Comparison of ENCODE assay signal across 18 mouse cellular contexts in the genomic region with DNA sequence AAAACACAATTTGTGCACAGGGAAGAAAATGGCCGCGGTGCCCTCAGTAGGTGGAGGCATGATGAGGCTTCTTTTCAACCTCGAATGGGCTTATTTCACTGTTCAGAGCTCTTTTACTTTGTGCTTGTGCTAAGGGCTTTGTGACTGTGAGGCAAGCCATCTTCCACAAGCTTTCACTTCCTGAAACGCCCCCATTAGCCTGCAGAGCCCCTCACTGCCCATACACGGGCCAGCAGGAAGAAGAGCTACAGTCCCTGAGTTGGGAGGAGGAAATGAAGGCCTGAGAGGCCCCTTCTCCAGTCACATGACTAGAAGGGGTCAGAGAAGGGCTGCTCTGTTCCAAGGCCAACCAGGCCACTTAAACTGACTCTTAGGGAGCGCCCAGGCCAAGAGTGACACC. TPM values are rescaled to one million over a fixed set of nuclear protein-coding genes. Genes with fewer than 3 reads are reported as not detected.
A peak's percentile ranks its signal among the peaks of the same experiment; 100 is the strongest.
DNase-seq lines count a peak whose midpoint lies in the region; ATAC-seq and TF ChIP-seq lines count a peak whose summit lies in the region.
"Had no signal": no experiment of that assay in that cellular context is flagged by ENCODE, and none has a peak within 500 bp of the region (broad histone marks: within the 10 kb centered on the region; RNA-seq: fewer than 3 reads in every experiment).

No protein-coding gene starts in this region.

- no peak for TF ChIP-seq RAD21 in CH12.LX (IDR thresholded peaks at IDR 0.05; ENCODE audit: low read depth, low read length)

- DNase-seq in hindbrain, embryonic 10.5 days (ENCODE audit: low spot score), result no peak
- no peak for DNase-seq in hindbrain, postnatal 0 days (ENCODE audit: low spot score)
- DNase-seq in 416B (ENCODE audit: low read depth) (peak; percentile 47), CH12.LX (ENCODE audit: extremely low read depth) (no peak)
- DNase-seq in liver, postnatal 0 days, result no peak
- DNase-seq in gastrocnemius, postnatal 4 days (ENCODE audit: low spot score in 2 of 2), result no peak
- no peak for DNase-seq in layer of hippocampus, postnatal 10 days (ENCODE audit: low spot score in 2 of 2)
- DNase-seq: adrenal gland, postnatal 14 days; cerebellum, postnatal 25 days; gastrocnemius, postnatal 14 days; kidney, postnatal 14 days; right cerebral cortex, postnatal 25 days had no signal

- no peak for TF ChIP-seq EP300 in CH12.LX (IDR thresholded peaks at IDR 0.05; ENCODE audit: low read length)
- TF ChIP-seq EP300 in liver, postnatal 0 days (IDR thresholded peaks at IDR 0.05; ENCODE audit: low read depth), result no peak

- WGBS in hindbrain, embryonic 10.5 days, result 76% methylated on average over 6 of the region's 6 CpGs
- 75% methylated on average over 6 of the region's 6 CpGs for WGBS in hindbrain, postnatal 0 days
- WGBS in liver, postnatal 0 days (ENCODE audit: insufficient replicate concordance), result 52% methylated on average over 6 of the region's 6 CpGs

- H3K36me3 ChIP-seq in hindbrain, embryonic 10.5 days, result no peaks in the 10 kb centered on the region
- H3K36me3 ChIP-seq in hindbrain, postnatal 0 days (ENCODE audit: insufficient read depth, low read length), result no peaks in the 10 kb centered on the region
- no peaks in the 10 kb centered on the region for H3K36me3 ChIP-seq in CH12.LX (replicated peaks in 1 of 2; ENCODE audit: control insufficient read depth in 1 of 2, insufficient read depth in 1 of 2, low read length in 1 of 2)
- H3K36me3 ChIP-seq in liver, postnatal 0 days (replicated peaks; ENCODE audit: insufficient read depth, low read length), result no peaks in the 10 kb centered on the region
- H3K36me3 ChIP-seq: embryonic facial prominence, embryonic 15.5 days; forebrain, embryonic 15.5 days; limb, embryonic 15.5 days; midbrain, embryonic 12.5 days had no signal

- no peak for ATAC-seq in hindbrain, postnatal 0 days
- ATAC-seq in liver, postnatal 0 days, result peak; percentile 44
- ATAC-seq: forebrain, embryonic 15.5 days; hindbrain, embryonic 16.5 days had no signal

- dilution Hi-C loops in CH12.LX (cut with MboI; ENCODE audit: extremely low pct_ligation_motif_present, extremely low pct_unique_long_range_greater_than_20kb, low sequenced_read_pairs), result no loop called here

- H3K9ac ChIP-seq in hindbrain, postnatal 0 days (replicated peaks; ENCODE audit: low read length), result no peak overlapping the region
- no peak overlapping the region for H3K9ac ChIP-seq in CH12.LX (ENCODE audit: insufficient read depth, low read depth)
- H3K9ac ChIP-seq in liver, postnatal 0 days (replicated peaks), result no peak overlapping the region
- H3K9ac ChIP-seq: embryonic facial prominence, embryonic 15.5 days; forebrain, embryonic 15.5 days; limb, embryonic 15.5 days; midbrain, embryonic 12.5 days had no signal

- H3K4me3 ChIP-seq in hindbrain, embryonic 10.5 days, result no peak overlapping the region
- no peak overlapping the region for H3K4me3 ChIP-seq in hindbrain, postnatal 0 days (ENCODE audit: low read length)
- H3K4me3 ChIP-seq in CH12.LX (replicated peaks in 1 of 3; ENCODE audit: low read depth in 2 of 3, low read length in 2 of 3, poor library complexity in 1 of 3), result no peak overlapping the region
- no peak overlapping the region for H3K4me3 ChIP-seq in liver, postnatal 0 days (ENCODE audit: low read depth, low read length)
- H3K4me3 ChIP-seq: embryonic facial prominence, embryonic 15.5 days; forebrain, embryonic 15.5 days; limb, embryonic 15.5 days; midbrain, embryonic 12.5 days had no signal

- peaks cover 20% of the 10 kb centered on the region for H3K4me1 ChIP-seq in hindbrain, embryonic 10.5 days (replicated peaks)
- H3K4me1 ChIP-seq in hindbrain, postnatal 0 days (ENCODE audit: insufficient read depth, low read length), result 0 out of 2 replicates have a peak, but pooled peaks cover 8% of the 10 kb centered on the region
- H3K4me1 ChIP-seq in CH12.LX (ENCODE audit: control insufficient read depth in 1 of 2, insufficient read depth in 2 of 2), result peaks cover 4 to 11% of the 10 kb centered on the region in 2 experiments
- H3K4me1 ChIP-seq in liver, postnatal 0 days (ENCODE audit: insufficient read depth), result peaks cover 13% of the 10 kb centered on the region

- TF ChIP-seq POLR2A in CH12.LX (IDR thresholded peaks at IDR 0.05; ENCODE audit: low read depth, low read length), result no peak

- in situ Hi-C loops in CH12.LX (cut with MboI; ENCODE audit: low pct_ligation_motif_present, low pct_unique_long_range_greater_than_20kb, low sequenced_read_pairs), result no loop called here

- peaks cover 3% of the 10 kb centered on the region; the same call in 1 of the 2 replicates for H3K9me3 ChIP-seq in hindbrain, embryonic 10.5 days
- H3K9me3 ChIP-seq in hindbrain, postnatal 0 days (ENCODE audit: low read length), result no peaks in the 10 kb centered on the region
- H3K9me3 ChIP-seq in CH12.LX (replicated peaks; ENCODE audit: low read length), result peaks cover 3% of the 10 kb centered on the region
- no peaks in the 10 kb centered on the region for H3K9me3 ChIP-seq in liver, postnatal 0 days (ENCODE audit: low read length)
- H3K9me3 ChIP-seq: embryonic facial prominence, embryonic 15.5 days; forebrain, embryonic 15.5 days; limb, embryonic 15.5 days had no signal

- no peak for TF ChIP-seq CTCF in hindbrain, postnatal 0 days (IDR thresholded peaks at IDR 0.05; ENCODE audit: low read depth)
- no peak for TF ChIP-seq CTCF in CH12.LX (conservative IDR thresholded peaks at IDR 0.05 in 1 of 2, IDR thresholded peaks at IDR 0.05 in 1 of 2; ENCODE audit: low read depth in 2 of 2, low read length in 2 of 2)
- no peak for TF ChIP-seq CTCF in liver, postnatal 0 days (IDR thresholded peaks at IDR 0.05; ENCODE audit: low read depth)

- H3K27me3 ChIP-seq in hindbrain, embryonic 10.5 days (ENCODE audit: insufficient read depth, poor library complexity, severe bottlenecking), result peaks cover 38% of the 10 kb centered on the region
- H3K27me3 ChIP-seq in hindbrain, postnatal 0 days (ENCODE audit: insufficient read depth, low read length), result no peaks in the 10 kb centered on the region
- H3K27me3 ChIP-seq in CH12.LX (replicated peaks), result peaks cover 23% of the 10 kb centered on the region
- H3K27me3 ChIP-seq in liver, postnatal 0 days (ENCODE audit: insufficient read depth, low read length), result no peaks in the 10 kb centered on the region
- H3K27me3 ChIP-seq: embryonic facial prominence, embryonic 15.5 days; forebrain, embryonic 15.5 days had no signal

- H3K27ac ChIP-seq in hindbrain, embryonic 10.5 days, result peak overlapping the region; percentile 40; the same call in 1 of the 2 replicates
- H3K27ac ChIP-seq in hindbrain, postnatal 0 days, result no peak overlapping the region
- no peak overlapping the region for H3K27ac ChIP-seq in CH12.LX (ENCODE audit: insufficient read depth, low read depth)
- 0 out of 2 replicates have a peak overlapping the region, but pooled peaks have one; percentile 2 for H3K27ac ChIP-seq in liver, postnatal 0 days (ENCODE audit: low read depth)
- H3K27ac ChIP-seq: embryonic facial prominence, embryonic 15.5 days; forebrain, embryonic 15.5 days; limb, embryonic 15.5 days; midbrain, embryonic 12.5 days had no signal

- no peak overlapping the region for H3K4me2 ChIP-seq in hindbrain, postnatal 0 days (ENCODE audit: low read depth, low read length)
- no peak overlapping the region for H3K4me2 ChIP-seq in CH12.LX (ENCODE audit: insufficient read depth, low read depth, poor library complexity, severe bottlenecking)
- no peak overlapping the region for H3K4me2 ChIP-seq in liver, postnatal 0 days (ENCODE audit: low read depth, low read length)

- no peaks in the 10 kb centered on the region for H3K79me2 ChIP-seq in CH12.LX (replicated peaks; ENCODE audit: control insufficient read depth, extremely low read depth, insufficient read depth, poor library complexity, severe bottlenecking)

RNA-seq across cellular contexts. Expression of gene Csnk1e, which starts 1.2 kb away (rescaled TPM):
- 148 and 190 TPM in 2 replicates for polyA plus RNA-seq in hindbrain, embryonic 10.5 days (2016; fragmentation: Nextera tagmentation; extraction: Ambion mirVana)
- total RNA-seq in hindbrain, postnatal 0 days (2014; rRNA removed), result 323 and 374 TPM in 2 replicates
- polyA plus RNA-seq in hindbrain, postnatal 0 days (2015; fragmentation: Nextera tagmentation; extraction: Ambion mirVana), result 158 and 178 TPM in 2 replicates
- total RNA-seq in CH12.LX (2012; rRNA removed) (33.3 and 46.7 TPM in 2 replicates), CH12.LX (2014; rRNA removed) (10.4 and 12.2 TPM in 2 replicates)
- polyA plus RNA-seq in CH12.LX (2012; ENCODE audit: insufficient read length, low read depth), result 16.8 and 18.5 TPM in 2 replicates
- polyA plus RNA-seq in liver, postnatal 0 days (2015; fragmentation: Nextera tagmentation; extraction: Ambion mirVana), result 7.5 and 8.9 TPM in 2 replicates
- total RNA-seq in gastrocnemius, postnatal 4 days (2021), result 10 to 100 TPM; 81.1 to 89.2 TPM
- 100 to 1,000 TPM; 172 to 178 TPM for total RNA-seq in layer of hippocampus, postnatal 10 days (2021)

RNA-seq across cellular contexts. Expression of gene Kcnj4, which starts 48.5 kb away (rescaled TPM):
- not detected in 2 replicates for polyA plus RNA-seq in hindbrain, embryonic 10.5 days (2016; fragmentation: Nextera tagmentation; extraction: Ambion mirVana)
- total RNA-seq in hindbrain, postnatal 0 days (2014; rRNA removed), result 0.50 and 0.94 TPM in 2 replicates
- polyA plus RNA-seq in hindbrain, postnatal 0 days (2015; fragmentation: Nextera tagmentation; extraction: Ambion mirVana), result not detected in 2 replicates
- total RNA-seq in CH12.LX (2012; rRNA removed), result not detected in 2 replicates
- total RNA-seq in CH12.LX (2014; rRNA removed), result not detected in 2 replicates
- polyA plus RNA-seq in CH12.LX (2012; ENCODE audit: insufficient read length, low read depth), result not detected in 2 replicates
- not detected in 2 replicates for polyA plus RNA-seq in liver, postnatal 0 days (2015; fragmentation: Nextera tagmentation; extraction: Ambion mirVana)
- total RNA-seq in gastrocnemius, postnatal 4 days (2021), result under 1 TPM in 1 of 2 experiments, not detected in 1; 0.13 TPM
- 10 to 100 TPM; 57.7 to 66.4 TPM for total RNA-seq in layer of hippocampus, postnatal 10 days (2021)
- polyA plus RNA-seq: hindbrain, embryonic 16.5 days; limb, embryonic 15.5 days; midbrain, embryonic 12.5 days; stomach, embryonic 14.5 days had no signal

RNA-seq across cellular contexts. Expression of gene Tmem184b, which starts 53.2 kb away (rescaled TPM):
- 54.8 and 56.2 TPM in 2 replicates for polyA plus RNA-seq in hindbrain, embryonic 10.5 days (2016; fragmentation: Nextera tagmentation; extraction: Ambion mirVana)
- total RNA-seq in hindbrain, postnatal 0 days (2014; rRNA removed), result 72.4 and 113 TPM in 2 replicates
- polyA plus RNA-seq in hindbrain, postnatal 0 days (2015; fragmentation: Nextera tagmentation; extraction: Ambion mirVana), result 26.6 and 31.6 TPM in 2 replicates
- total RNA-seq in CH12.LX (2012; rRNA removed), result 18.9 and 21.1 TPM in 2 replicates
- 7.1 and 7.2 TPM in 2 replicates for total RNA-seq in CH12.LX (2014; rRNA removed)
- polyA plus RNA-seq in CH12.LX (2012; ENCODE audit: insufficient read length, low read depth), result 38.0 and 42.7 TPM in 2 replicates
- polyA plus RNA-seq in liver, postnatal 0 days (2015; fragmentation: Nextera tagmentation; extraction: Ambion mirVana), result 6.6 and 8.4 TPM in 2 replicates
- 10 to 100 TPM; 72.4 to 77.4 TPM for total RNA-seq in gastrocnemius, postnatal 4 days (2021)
- total RNA-seq in layer of hippocampus, postnatal 10 days (2021), result 10 to 100 TPM; 46.1 to 48.1 TPM

RNA-seq across cellular contexts. Expression of gene Kdelr3, which starts 59.7 kb away (rescaled TPM):
- polyA plus RNA-seq in hindbrain, embryonic 10.5 days (2016; fragmentation: Nextera tagmentation; extraction: Ambion mirVana), result 11.4 and 21.5 TPM in 2 replicates
- 6.4 and 9.6 TPM in 2 replicates for total RNA-seq in hindbrain, postnatal 0 days (2014; rRNA removed)
- 8.1 and 9.5 TPM in 2 replicates for polyA plus RNA-seq in hindbrain, postnatal 0 days (2015; fragmentation: Nextera tagmentation; extraction: Ambion mirVana)
- total RNA-seq in CH12.LX (2012; rRNA removed) (7.3 and 7.4 TPM in 2 replicates), CH12.LX (2014; rRNA removed) (0.88 and 0.94 TPM in 2 replicates)
- 0.33 and 0.80 TPM in 2 replicates for polyA plus RNA-seq in CH12.LX (2012; ENCODE audit: insufficient read length, low read depth)
- 3.4 and 3.5 TPM in 2 replicates for polyA plus RNA-seq in liver, postnatal 0 days (2015; fragmentation: Nextera tagmentation; extraction: Ambion mirVana)
- 10 to 100 TPM; 49.1 to 55.1 TPM for total RNA-seq in gastrocnemius, postnatal 4 days (2021)
- total RNA-seq in layer of hippocampus, postnatal 10 days (2021), result 1 to 10 TPM; 1.0 to 1.3 TPM

Comparison
In these comparisons a context has a peak if more than half of its experiments do, and no peak if none do; other contexts are left out.
1. H3K27ac ChIP-seq: peak in hindbrain, embryonic 10.5 days (single experiment) and liver, postnatal 0 days (single experiment); none in hindbrain, postnatal 0 days (single experiment) and CH12.LX (single experiment).
2. RNA of gene Kcnj4, which starts 48.5 kb away (total RNA-seq): 57.7 to 66.4 TPM in layer of hippocampus, postnatal 10 days; 0.50 to 0.94 TPM in hindbrain, postnatal 0 days, 0.13 TPM in gastrocnemius, postnatal 4 days and not detected in CH12.LX; every median in the first group is over 10 times any median in the second.